Mouse (Mus musculus) myocyte (in vitro differentiated cells): ENCODE data around the gene Iffo2.

Experiments
- MAX ChIP-seq: IDR thresholded peaks from one replicate; pipeline ENCODE4 v1.6.1; 2011; ENCODE audit warnings: low read depth, mild to moderate bottlenecking, control low read depth
- POLR2A ChIP-seq: IDR thresholded peaks from one replicate; pipeline ENCODE4 v1.6.1; 2011; ENCODE audit warnings: low read depth, mild to moderate bottlenecking, control low read depth, moderate library complexity; ENCODE audit not compliant: insufficient read length
- USF1 ChIP-seq: IDR thresholded peaks from one replicate; pipeline ENCODE4 v1.6.1; 2011; ENCODE audit warnings: low read depth, mild to moderate bottlenecking, control low read depth, moderate library complexity

DNA sequence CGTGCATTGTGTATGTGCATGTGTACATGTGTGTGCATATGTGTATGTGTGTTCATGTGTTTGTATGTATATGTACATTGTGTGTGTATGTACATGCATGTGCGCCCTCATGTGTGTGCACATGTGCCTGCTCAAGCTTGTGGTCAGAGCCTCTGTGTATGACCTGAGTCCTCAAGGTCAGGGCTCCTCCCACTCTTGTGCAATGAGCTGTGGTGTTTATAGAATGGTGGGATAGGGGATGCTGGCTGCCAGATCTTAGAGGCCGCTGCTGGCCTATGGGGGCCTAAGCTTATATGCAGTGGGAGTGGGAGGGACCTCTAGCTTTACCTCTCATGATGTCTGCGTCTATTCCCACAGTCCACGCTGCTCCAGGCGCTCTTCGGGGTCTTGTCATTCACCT lies 55.4 kb downstream of the Iffo2 start:
- TF ChIP-seq USF1 (no peak), MAX (no peak), POLR2A (no peak)
